Mouse (Mus musculus): ENCODE measurements around the gene Ceacam20.

GRCm38 (mm10) chr7:19956341-19956781, 8.9 kb upstream of the Ceacam20 start:
- no peak for TF ChIP-seq POLR2A (IDR thresholded peaks at IDR 0.05; ENCODE audit: borderline replicate concordance, control insufficient read depth, low read depth, low read length)
- peak; percentile 89 for TF ChIP-seq CTCF (IDR thresholded peaks at IDR 0.05; ENCODE audit: control insufficient read depth, insufficient read depth, low read length)
